Mouse (Mus musculus) neutrophil, adult 5-6 weeks (primary cell): ENCODE data around the gene Lbhd1. TPM values are rescaled to one million over a fixed set of nuclear protein-coding genes. Genes with fewer than 3 reads are reported as not detected.
A peak's percentile ranks its signal among the peaks of the same experiment; 100 is the strongest.
"Not testable (repeated sequence)": the region's sequence is repeated elsewhere in the genome, so short reads cannot be mapped to it uniquely, and the experiment has no call there.

Experiments used
- ATAC-seq: fragments of 151-379, 151-347 bp; 2 replicates; pipeline ENCODE4 v1.8.0; 2017; ENCODE audit warnings: mild to moderate bottlenecking, moderate TSS enrichment; ENCODE audit not compliant: insufficient number of reproducible peaks, poor library complexity, low FRiP score, severe bottlenecking; ENCODE audit errors: extremely low read depth
- total RNA-seq: library from RNA; stranded (forward); fragments of 200-1000 nt; gene quantifications from 2 replicates; pipeline ENCODE4 v1.2.3, GENCODE M21; 2017

Lbhd1 gene
- total RNA-seq, 1 experiment from 2014 or later = 31.1 TPM

DNA sequence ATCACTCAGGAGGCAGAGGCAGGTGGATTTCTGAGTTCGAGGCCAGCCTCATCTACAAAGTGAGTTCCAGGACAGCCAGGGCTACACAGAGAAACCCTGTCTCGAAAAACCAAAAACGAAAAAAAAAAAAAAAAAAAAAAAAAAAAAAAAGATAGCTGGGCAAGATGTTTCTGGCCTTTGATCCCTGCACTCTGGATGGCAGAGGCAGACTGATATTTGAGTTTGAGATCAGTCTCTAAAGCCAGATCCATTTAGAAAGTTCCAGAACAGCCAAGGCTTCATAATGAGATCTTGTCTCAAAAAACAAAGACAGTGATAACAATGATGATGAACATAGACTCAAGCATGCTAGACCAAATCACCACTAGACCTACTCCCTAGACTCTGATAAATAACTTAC is 13.2 kb upstream of the Lbhd1 start:
- not testable (repeated sequence) for ATAC-seq

GRCm38 (mm10) chr19:8870838-8871237 is 12.7 kb upstream of the Lbhd1 start:
- ATAC-seq = no peak

DNA sequence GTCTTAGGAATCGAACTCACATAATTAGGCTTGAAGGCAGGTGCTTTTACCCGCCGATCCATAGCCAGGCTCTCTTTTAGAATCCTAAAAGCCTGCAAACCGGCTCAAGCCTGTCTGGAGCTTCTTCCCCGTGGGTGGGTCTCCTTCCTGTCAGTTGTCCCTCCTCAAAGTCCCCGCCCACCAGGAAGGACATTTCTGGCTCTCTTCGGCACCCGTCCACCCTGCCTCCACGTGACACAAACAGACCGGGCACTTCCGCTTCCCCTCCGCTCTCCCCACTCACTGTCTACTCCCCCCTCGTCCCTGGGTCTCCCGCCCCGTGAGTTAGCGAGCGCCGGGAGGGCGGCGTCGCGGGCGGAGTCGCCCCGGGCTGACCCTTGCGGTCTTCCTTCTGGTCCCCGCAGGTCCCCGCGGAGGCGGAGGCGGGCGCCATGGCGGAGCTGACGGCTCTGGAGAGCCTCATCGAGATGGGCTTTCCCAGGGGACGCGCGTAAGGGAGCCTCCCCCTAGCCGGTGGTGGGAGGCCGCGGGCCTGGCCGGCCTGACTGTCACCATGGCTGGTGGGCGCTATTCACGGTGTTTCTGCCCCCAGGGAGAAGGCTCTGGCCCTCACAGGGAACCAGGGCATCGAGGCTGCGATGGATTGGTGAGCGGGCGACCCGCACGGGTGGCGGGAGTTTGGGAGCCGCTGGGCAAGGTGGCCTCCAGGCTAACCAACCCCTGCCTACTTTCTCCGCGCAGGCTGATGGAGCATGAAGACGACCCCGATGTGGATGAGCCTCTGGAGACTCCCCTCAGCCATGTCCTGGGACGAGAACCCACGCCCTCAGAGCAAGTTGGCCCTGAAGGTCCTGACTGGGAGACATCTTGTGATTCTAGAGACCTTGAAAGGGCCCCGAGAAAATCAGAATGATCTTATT is 12.0 kb upstream of the Lbhd1 start, which contains the start of gene Ubxn1:
Ubxn1 (plus strand) TSS at position 230 of the 920 bp plus-strand sequence.
- peak; percentile 97 for ATAC-seq

- no peak for ATAC-seq
These were observed 11.2 kb upstream of the Lbhd1 start for GRCm38 (mm10) chr19:8872266-8872840.

- no peak for ATAC-seq
These were observed 8.5 kb upstream of the Lbhd1 start for GRCm38 (mm10) chr19:8875031-8875430.

GRCm38 (mm10) chr19:8880311-8881033 is 3.1 kb upstream of the Lbhd1 start, which contains the start of gene Uqcc3:
Uqcc3 (minus strand) TSS chr19:8880923.
- peak; percentile 97 for ATAC-seq

DNA sequence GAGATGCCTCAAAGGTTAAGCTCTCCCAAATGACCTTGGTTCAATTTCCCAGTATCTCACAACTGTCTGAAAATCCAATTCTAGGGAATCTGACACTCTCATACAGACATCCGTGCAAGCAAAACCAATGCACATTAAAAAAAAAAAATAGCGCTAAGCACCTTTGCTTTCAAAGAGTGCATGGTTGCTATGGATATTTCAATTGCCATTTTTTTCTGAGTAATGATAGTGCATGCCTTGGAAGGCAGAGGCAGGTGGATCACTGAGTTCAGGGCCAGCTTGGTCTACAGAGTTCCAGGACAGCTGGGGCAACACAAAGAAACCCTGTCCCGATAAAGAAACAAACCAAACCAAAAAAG is 2.5 kb upstream of the Lbhd1 start:
- no peak for ATAC-seq

- ATAC-seq = no peak
These were observed 3.5 kb downstream of the Lbhd1 start for GRCm38 (mm10) chr19:8886916-8887584.

GRCm38 (mm10) chr19:8887585-8888463 is 4.3 kb downstream of the Lbhd1 start:
- ATAC-seq = no peak

DNA sequence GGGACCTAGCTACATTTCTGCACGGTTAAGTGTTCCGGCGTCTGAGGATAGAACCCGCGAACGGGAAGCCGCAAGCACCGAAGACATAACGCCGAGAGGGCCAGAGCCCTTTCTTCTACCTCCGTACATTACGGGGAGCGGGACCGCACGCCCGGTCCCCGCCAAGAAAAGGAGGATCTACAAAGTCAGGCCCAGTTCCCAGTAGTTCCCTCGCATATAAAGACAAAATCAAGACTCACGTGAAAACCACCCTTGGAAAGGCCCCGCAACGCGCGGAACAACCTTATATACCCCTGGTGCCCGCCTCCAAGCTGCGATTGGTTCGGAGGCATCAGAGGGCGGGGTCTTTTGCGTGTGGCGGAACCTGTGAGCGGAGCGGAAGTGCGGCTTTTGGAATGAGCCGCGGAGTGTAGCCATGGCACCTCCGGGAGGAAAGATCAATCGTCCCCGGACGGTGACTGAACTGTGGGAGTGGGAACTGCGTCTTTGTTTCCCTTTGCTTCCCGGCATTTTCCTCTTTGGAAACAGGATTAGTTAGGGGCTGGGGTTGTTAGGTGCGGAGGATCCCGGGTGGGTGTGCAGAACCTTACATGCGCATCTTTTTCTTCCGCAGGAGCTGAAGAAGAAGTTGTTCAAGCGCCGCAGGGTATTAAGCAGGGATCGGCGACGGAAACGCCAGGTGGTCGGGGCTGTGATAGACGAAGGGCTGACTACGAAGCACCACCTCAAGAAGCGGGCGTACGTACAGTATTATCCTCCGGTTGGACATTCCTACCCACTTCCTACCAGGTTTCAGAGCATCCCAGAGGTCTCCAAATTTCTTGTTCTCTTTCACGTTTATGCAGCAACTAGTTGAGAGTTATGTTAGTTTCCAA is 5.2 kb downstream of the Lbhd1 start, which contains the start of the genes 1810009A15Rik and Gm49416:
1810009A15Rik (plus strand) TSS at position 343 of the 875 bp plus-strand sequence.
Gm49416 (plus strand) TSS at position 416 of the 875 bp plus-strand sequence.
- peak; percentile 97 for ATAC-seq

GRCm38 (mm10) chr19:8892829-8893766 is 9.6 kb downstream of the Lbhd1 start, which contains the start of gene Ints5:
Ints5 (plus strand) TSS chr19:8893005.
- peak; percentile 53; the same call in 1 of the 2 replicates for ATAC-seq

DNA sequence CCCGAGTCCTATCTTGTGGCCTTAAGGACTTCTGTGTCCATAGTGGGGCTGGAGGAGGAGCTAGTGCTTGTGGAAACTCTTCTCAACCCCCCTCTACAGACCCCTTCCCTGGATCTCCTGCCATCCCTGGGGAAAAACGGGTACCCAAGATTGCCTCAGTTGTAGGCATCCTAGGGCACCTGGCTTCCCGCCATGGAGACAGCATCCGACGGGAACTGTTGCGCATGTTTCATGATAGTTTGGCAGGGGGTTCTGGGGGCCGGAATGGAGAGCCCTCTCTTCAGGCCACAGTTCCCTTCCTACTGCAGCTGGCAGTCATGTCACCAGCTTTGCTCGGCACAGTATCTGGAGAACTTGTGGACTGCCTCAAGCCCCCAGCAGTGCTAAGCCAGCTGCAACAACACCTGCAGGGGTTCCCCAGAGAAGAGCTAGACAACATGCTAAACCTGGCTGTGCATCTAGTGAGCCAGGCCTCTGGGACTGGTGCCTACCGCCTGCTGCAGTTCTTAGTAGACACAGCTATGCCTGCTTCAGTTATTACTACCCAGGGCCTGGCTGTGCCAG is 11.9 kb downstream of the Lbhd1 start:
- ATAC-seq = no peak

GRCm38 (mm10) chr19:8896231-8896630 is 12.7 kb downstream of the Lbhd1 start:
- ATAC-seq = not testable (repeated sequence)

DNA sequence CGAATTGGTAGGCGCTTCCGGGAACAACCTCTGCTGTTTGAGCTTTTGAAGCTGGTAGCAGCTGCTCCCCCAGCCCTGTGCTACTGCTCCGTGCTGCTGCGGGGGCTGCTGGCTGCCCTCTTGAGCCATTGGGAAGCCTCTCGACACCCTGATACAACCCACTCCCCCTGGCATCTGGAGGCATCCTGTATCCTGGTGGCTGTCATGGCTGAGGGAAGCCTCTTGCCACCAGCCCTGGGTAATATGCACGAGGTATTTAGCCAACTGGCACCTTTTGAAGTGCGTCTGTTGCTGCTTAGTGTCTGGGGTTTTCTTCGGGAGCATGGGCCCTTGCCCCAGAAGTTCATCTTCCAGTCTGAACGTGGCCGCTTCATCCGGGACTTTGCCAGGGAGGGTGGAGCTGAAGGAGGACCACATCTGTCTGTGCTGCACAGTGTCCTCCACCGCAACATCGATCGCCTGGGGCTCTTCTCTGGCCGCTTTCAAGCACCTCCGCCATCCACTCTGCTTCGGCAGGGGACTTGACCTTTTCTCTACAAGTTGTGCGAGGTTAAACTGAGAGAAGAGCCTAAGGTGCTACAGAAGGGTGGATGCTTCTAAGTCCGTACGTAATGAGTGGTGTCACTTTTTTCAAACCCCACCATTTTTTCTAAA is 13.8 kb downstream of the Lbhd1 start:
- not testable (repeated sequence) for ATAC-seq

GRCm38 (mm10) chr19:8897865-8898495 is 14.4 kb downstream of the Lbhd1 start, which contains the start of gene Ganab:
Ganab (plus strand) TSS chr19:8898071.
- peak; percentile 99 for ATAC-seq
